Mouse (Mus musculus): Measurements from ENCODE around the gene Gm48552. TPM values are rescaled to one million over a fixed set of nuclear protein-coding genes. Genes with fewer than 3 reads are reported as not detected.

The Gm48552 gene
- polyA plus RNA-seq, 1 experiment, result 3.6 TPM

DNA sequence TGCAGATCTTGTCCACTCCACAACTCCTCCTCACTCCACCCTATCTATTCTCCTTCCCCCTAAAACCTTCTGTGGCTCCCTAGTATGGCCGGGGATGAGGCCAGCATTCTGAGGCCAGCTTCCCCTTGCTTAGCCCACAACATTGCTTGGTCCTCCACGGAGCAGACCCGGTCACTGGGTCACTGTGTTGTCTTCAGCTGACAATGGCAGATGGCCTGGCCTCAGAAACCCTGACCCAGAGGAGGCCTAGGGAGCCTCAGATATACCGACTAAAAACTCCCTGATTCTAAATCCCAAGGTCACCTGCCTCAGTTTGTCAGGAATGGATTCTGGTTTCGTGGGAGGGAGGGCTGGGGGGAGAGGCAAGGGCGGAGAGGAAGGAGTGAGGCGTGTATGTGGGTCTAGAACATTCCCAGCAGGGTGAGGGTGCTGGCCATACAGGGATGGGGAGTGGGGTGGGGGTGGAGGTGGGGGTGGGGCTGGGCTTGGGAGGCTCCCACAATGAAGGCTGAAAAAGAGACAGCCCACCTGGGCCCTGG, 13.5 kb downstream of the Gm48552 start:
- Histone ChIP-seq H3K4me1 (ENCODE audit: control insufficient read depth, insufficient read depth, low read length) (peaks cover 38% of the 10 kb centered on the region), H3K4me3 (replicated peaks; ENCODE audit: extremely low read depth, low read depth, low read length) (no peak overlapping the region)
- no peak for DNase-seq
- 40% methylated on average over 7 of the region's 7 CpGs for WGBS
- TF ChIP-seq POLR2A (IDR thresholded peaks at IDR 0.05; ENCODE audit: borderline replicate concordance, extremely low read depth, low read depth, low read length) (no peak), CTCF (IDR thresholded peaks at IDR 0.05; ENCODE audit: insufficient read depth, low read length) (no peak)

- 79% methylated on average over 10 of the region's 10 CpGs for WGBS
- DNase-seq, result no peak
- peaks cover 49% of the 10 kb centered on the region for H3K4me1 ChIP-seq (ENCODE audit: control insufficient read depth, insufficient read depth, low read length)
- TF ChIP-seq POLR2A (IDR thresholded peaks at IDR 0.05; ENCODE audit: borderline replicate concordance, extremely low read depth, low read depth, low read length) (no peak), CTCF (IDR thresholded peaks at IDR 0.05; ENCODE audit: insufficient read depth, low read length) (no peak)
- H3K4me3 ChIP-seq (replicated peaks; ENCODE audit: extremely low read depth, low read depth, low read length), result no peak overlapping the region
These were observed 14.7 kb downstream of the Gm48552 start for GRCm38 (mm10) chr10:81403511-81403910.

DNA sequence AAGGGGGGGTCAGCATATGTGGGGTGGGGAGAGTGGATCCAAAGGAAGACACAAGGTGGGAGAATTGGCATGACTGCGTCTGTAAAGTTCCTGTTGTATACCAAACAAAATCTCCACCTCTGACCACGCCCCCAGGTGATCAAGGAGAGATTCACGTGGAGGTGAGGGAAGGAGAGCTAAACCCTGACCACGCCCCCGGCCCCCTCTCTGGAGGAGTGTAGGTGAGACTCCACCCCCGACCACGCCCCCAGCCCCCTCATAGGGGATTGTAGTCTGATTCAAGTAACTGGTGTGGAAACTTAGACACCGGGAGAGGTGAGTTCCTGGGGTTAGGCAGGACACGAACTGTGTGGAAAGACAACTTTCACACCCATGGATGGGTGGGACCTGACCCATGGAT, 15.3 kb downstream of the Gm48552 start:
- WGBS, result 45% methylated on average over 9 of the region's 9 CpGs
- DNase-seq, result no peak
- H3K4me1 ChIP-seq (ENCODE audit: control insufficient read depth, insufficient read depth, low read length), result peaks cover 55% of the 10 kb centered on the region
- TF ChIP-seq POLR2A (IDR thresholded peaks at IDR 0.05; ENCODE audit: borderline replicate concordance, extremely low read depth, low read depth, low read length), result no peak
- no peak for TF ChIP-seq CTCF (IDR thresholded peaks at IDR 0.05; ENCODE audit: insufficient read depth, low read length)
- H3K4me3 ChIP-seq (replicated peaks; ENCODE audit: extremely low read depth, low read depth, low read length), result no peak overlapping the region

DNA sequence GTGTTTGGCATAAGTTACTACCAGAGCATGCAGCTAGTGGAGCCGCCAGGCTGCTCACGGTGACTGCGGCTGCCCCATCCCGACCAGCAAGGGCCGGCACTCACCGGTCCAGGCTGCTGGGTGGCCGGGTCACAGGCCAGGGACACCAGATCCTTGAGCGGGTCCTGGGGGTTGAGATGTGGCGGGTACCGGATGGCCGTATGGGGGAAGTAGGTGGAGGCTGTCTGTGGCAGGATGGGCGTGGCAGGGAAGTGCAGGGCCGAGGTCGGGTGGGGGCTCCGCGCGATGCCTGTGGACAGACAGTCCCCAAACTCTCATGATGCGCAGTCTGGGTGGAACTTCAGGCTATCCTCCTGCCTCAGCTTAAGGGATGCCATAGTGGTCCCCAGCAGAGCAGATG, 15.9 kb downstream of the Gm48552 start:
- peak; percentile 30 for DNase-seq
- TF ChIP-seq CTCF (IDR thresholded peaks at IDR 0.05; ENCODE audit: insufficient read depth, low read length) (no peak), POLR2A (IDR thresholded peaks at IDR 0.05; ENCODE audit: borderline replicate concordance, extremely low read depth, low read depth, low read length) (no peak)
- no peak overlapping the region for H3K4me3 ChIP-seq (replicated peaks; ENCODE audit: extremely low read depth, low read depth, low read length)
- peaks cover 60% of the 10 kb centered on the region for H3K4me1 ChIP-seq (ENCODE audit: control insufficient read depth, insufficient read depth, low read length)
- WGBS, result 40% methylated on average over 18 of the region's 18 CpGs

DNA sequence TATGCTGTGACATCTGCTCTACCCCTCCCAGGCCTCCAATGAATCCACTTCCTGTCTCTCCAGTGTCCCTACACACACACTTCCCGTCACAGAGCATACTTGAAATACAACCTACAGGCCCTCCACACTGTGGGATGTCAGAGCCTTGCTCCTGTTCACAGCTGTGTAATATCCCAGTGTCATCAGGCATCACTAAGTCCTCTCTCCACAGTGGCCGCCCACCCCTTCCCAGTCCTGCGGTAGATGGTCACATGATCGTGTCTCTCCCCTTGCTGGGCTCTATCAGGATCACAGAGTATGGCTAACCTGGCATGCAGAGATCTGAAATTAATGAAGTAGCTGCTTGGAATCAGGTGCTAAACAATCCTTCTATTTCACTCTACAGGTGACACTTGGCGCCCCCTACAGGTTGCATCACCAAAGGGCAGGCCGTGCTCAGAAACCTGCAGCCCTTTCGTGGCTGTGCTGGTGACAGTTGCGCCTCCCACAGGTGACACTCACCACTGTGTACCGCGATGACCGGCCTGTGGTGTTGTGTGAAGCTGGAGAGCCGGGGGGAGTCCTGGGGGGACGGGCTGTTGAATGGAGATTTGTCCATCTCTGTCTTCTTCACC, 16.9 kb downstream of the Gm48552 start:
- H3K4me1 ChIP-seq (ENCODE audit: control insufficient read depth, insufficient read depth, low read length), result peaks cover 69% of the 10 kb centered on the region
- H3K4me3 ChIP-seq (replicated peaks; ENCODE audit: extremely low read depth, low read depth, low read length), result no peak overlapping the region
- 48% methylated on average over 13 of the region's 13 CpGs for WGBS
- peak; percentile 64 for DNase-seq
- peak; percentile 65 for TF ChIP-seq CTCF (IDR thresholded peaks at IDR 0.05; ENCODE audit: insufficient read depth, low read length)
- TF ChIP-seq POLR2A (IDR thresholded peaks at IDR 0.05; ENCODE audit: borderline replicate concordance, extremely low read depth, low read depth, low read length), result no peak

DNA sequence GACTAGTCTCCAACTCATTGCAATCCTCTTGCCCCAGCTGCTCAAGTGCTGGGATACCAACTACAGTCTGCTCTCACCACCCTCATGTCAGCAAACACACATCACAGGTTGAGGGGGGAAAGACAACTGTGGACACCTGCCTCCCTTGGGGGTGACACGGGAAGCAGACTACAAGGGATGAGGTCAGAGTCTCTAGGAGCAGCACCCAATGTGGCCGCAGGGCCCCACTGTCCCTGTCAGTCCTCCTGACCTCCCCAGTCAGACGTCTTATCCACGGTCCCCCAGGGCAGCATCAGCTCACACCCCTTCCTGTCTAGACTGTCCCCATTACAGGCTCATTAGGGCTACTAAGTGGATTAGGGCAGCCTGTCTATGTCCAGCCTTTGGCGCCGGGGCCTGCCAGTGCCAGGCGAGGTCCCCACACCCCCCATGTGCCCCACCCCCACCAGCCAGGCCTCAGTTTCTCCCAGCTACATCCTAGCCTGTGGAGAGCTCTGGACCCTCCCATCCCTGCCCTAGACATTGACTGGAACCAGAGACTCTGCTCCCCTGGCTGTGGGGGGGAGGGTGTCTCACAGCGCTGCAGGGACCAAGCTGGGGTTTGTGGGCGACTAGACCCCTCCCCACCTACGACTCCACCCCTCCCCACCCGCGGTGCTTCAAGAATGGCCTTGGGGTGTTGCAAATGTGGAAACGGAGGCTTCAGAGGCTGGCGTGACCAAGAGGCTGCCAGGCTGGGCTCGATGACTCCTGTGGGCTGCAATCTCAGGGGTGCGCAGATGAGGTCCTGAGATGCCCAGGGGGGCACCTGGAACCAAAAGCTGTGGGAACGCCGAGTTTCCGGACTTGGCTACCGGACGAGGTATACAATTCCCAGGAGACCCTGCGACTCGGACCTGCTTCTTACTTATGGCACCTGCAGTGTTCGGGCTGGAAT, 18.0 kb downstream of the Gm48552 start:
- TF ChIP-seq CTCF (IDR thresholded peaks at IDR 0.05; ENCODE audit: insufficient read depth, low read length), result no peak
- no peak for TF ChIP-seq POLR2A (IDR thresholded peaks at IDR 0.05; ENCODE audit: borderline replicate concordance, extremely low read depth, low read depth, low read length)
- Histone ChIP-seq H3K4me1 (ENCODE audit: control insufficient read depth, insufficient read depth, low read length) (peaks cover 70% of the 10 kb centered on the region), H3K4me3 (replicated peaks; ENCODE audit: extremely low read depth, low read depth, low read length) (no peak overlapping the region)
- 49% methylated on average over 24 of the region's 24 CpGs for WGBS
- DNase-seq, result no peak

DNA sequence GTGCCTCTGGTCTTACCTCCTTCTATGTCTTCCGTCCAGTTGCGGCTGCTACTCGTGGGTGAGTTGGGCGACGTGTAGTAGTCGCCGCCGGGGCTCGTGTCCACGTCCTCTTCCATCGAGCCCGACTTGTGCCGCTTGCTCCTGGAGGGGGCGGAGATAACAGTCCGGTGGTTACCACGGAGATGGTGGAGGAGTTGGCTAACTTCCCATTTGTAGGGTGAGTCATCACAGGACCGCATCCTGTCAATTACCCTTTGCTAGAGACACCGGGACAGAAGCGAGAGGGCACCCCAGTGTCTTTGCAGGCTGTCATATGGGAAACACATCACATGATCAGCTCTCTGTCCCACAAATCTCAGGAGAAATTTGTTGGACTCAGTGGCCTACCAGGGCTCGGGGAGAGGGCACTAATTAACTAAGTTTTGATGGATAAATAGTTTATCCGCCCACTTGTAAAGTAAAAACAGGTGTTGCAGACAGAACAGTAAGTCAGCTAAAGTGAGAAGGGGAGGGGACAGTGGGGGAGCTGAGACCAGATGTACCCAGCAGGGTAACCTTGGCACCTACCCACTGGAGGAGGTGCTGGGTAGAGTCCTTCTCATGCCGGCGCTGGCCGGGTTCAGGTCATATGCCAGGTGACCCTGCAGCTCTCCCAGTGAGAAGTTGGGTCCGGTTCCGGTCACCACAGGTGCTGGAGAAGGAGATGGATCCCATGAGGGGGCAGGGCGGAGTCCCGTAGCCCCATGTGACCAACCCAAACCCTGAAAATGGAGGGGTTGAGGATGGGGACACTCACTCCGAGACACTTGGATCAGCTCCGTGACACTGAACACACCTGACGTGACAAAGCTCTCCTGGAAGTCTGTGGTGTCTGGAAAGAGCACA, 19.0 kb downstream of the Gm48552 start:
- 24% methylated on average over 31 of the region's 31 CpGs for WGBS
- Histone ChIP-seq H3K4me3 (replicated peaks; ENCODE audit: extremely low read depth, low read depth, low read length) (peak overlapping the region; percentile 27), H3K4me1 (ENCODE audit: control insufficient read depth, insufficient read depth, low read length) (peaks cover 72% of the 10 kb centered on the region)
- DNase-seq, result peak; percentile 77
- TF ChIP-seq CTCF (IDR thresholded peaks at IDR 0.05; ENCODE audit: insufficient read depth, low read length) (no peak), POLR2A (IDR thresholded peaks at IDR 0.05; ENCODE audit: borderline replicate concordance, extremely low read depth, low read depth, low read length) (no peak)

- Histone ChIP-seq H3K4me1 (ENCODE audit: control insufficient read depth, insufficient read depth, low read length) (peaks cover 76% of the 10 kb centered on the region), H3K4me3 (replicated peaks; ENCODE audit: extremely low read depth, low read depth, low read length) (no peak overlapping the region)
- DNase-seq, result no peak
- 65% methylated on average over 13 of the region's 13 CpGs for WGBS
- TF ChIP-seq POLR2A (IDR thresholded peaks at IDR 0.05; ENCODE audit: borderline replicate concordance, extremely low read depth, low read depth, low read length) (no peak), CTCF (IDR thresholded peaks at IDR 0.05; ENCODE audit: insufficient read depth, low read length) (no peak)
These were observed 19.6 kb downstream of the Gm48552 start for GRCm38 (mm10) chr10:81408424-81408729.

- 18% methylated on average over 9 of the region's 9 CpGs for WGBS
- H3K4me1 ChIP-seq (ENCODE audit: control insufficient read depth, insufficient read depth, low read length), result peaks cover 80% of the 10 kb centered on the region
- TF ChIP-seq CTCF (IDR thresholded peaks at IDR 0.05; ENCODE audit: insufficient read depth, low read length) (peak; percentile 88), POLR2A (IDR thresholded peaks at IDR 0.05; ENCODE audit: borderline replicate concordance, extremely low read depth, low read depth, low read length) (no peak; the same call in 1 of the 2 replicates)
- peak; percentile 86 for DNase-seq
- no peak overlapping the region for H3K4me3 ChIP-seq (replicated peaks; ENCODE audit: extremely low read depth, low read depth, low read length)
These were observed 20.1 kb downstream of the Gm48552 start for GRCm38 (mm10) chr10:81408871-81409291.

Data from lung, adult 2 months (tissue).